Comparison of ENCODE assay signal across 25 mouse cellular contexts in the genomic region with DNA sequence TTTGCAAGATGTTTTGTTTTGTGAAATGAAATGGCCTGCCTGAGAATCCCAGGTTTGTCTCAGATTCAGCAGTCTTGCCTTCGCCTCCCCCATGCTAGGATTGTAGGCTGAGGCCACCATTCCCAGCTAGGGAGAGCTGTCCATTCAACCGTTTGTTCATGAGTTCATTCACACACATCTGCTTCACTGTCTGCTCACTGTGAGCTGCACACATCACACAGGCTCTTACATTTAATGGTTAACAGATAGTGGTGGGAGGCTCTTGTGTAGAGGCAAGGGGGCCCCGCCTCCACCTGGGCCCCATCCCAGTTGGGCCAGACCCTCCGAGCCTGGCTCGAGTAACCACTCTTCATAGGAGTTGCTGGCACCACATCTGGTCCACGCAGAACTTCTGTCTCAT. TPM values are rescaled to one million over a fixed set of nuclear protein-coding genes. Genes with fewer than 3 reads are reported as not detected.
A peak's percentile ranks its signal among the peaks of the same experiment; 100 is the strongest.
DNase-seq lines count a peak whose midpoint lies in the region; ATAC-seq and TF ChIP-seq lines count a peak whose summit lies in the region.
"Had no signal": no experiment of that assay in that cellular context is flagged by ENCODE, and none has a peak within 500 bp of the region (broad histone marks: within the 10 kb centered on the region; RNA-seq: fewer than 3 reads in every experiment).

No protein-coding gene starts in this region.

- H3K9ac ChIP-seq in kidney, embryonic 15.5 days, result no peak overlapping the region
- no peak overlapping the region for H3K9ac ChIP-seq in kidney, postnatal 0 days (ENCODE audit: low read depth, low read length)
- H3K9ac ChIP-seq: embryonic facial prominence, embryonic 12.5 days; forebrain, embryonic 13.5 days; forebrain, embryonic 15.5 days had no signal

- TF ChIP-seq CTCF in kidney, postnatal 0 days (IDR thresholded peaks at IDR 0.05; ENCODE audit: low read depth), result no peak

- peak overlapping the region; percentile 51; the same call in 1 of the 2 replicates for H3K27ac ChIP-seq in kidney, embryonic 15.5 days
- H3K27ac ChIP-seq in kidney, postnatal 0 days, result no peak overlapping the region
- H3K27ac ChIP-seq: embryonic facial prominence, embryonic 10.5 days; embryonic facial prominence, embryonic 12.5 days; forebrain, embryonic 13.5 days; forebrain, embryonic 15.5 days had no signal

- H3K27me3 ChIP-seq in kidney, embryonic 15.5 days, result no peaks in the 10 kb centered on the region
- no peaks in the 10 kb centered on the region for H3K27me3 ChIP-seq in kidney, postnatal 0 days (ENCODE audit: insufficient read depth, low read length)
- H3K27me3 ChIP-seq: CH12.LX; embryonic facial prominence, embryonic 12.5 days; forebrain, embryonic 13.5 days; forebrain, embryonic 15.5 days; Patski had no signal

- peak; percentile 55 for ATAC-seq in kidney, embryonic 15.5 days (replicated peaks; ENCODE audit: low FRiP score)
- 0 out of 2 replicates have a peak, but pooled peaks have one; percentile 21 for ATAC-seq in kidney, postnatal 0 days (replicated peaks; ENCODE audit: low FRiP score, low read depth)
- ATAC-seq: activated CD4-positive, CD25-positive, alpha-beta regulatory T cell, adult 4 months; CD4-positive, CD25-positive, alpha-beta regulatory T cell, adult 4 months; Patski had no signal

- H3K9me3 ChIP-seq in kidney, embryonic 15.5 days (replicated peaks), result no peaks in the 10 kb centered on the region
- no peaks in the 10 kb centered on the region for H3K9me3 ChIP-seq in kidney, postnatal 0 days (replicated peaks; ENCODE audit: low read length)
- H3K9me3 ChIP-seq: embryonic facial prominence, embryonic 10.5 days; embryonic facial prominence, embryonic 12.5 days; forebrain, embryonic 13.5 days; forebrain, embryonic 15.5 days; G1E had no signal

- peak; percentile 30 for DNase-seq in cerebellum, adult 9-11 months
- DNase-seq in cerebellum, postnatal 10 days, result no peak
- DNase-seq in kidney, adult 11 months, result peak; percentile 9
- DNase-seq in kidney, postnatal 10 days, result no peak
- DNase-seq in kidney, adult 18-20 months, result no peak
- DNase-seq in kidney, postnatal 0 days (ENCODE audit: low spot score), result peak; percentile 32
- no peak for DNase-seq in kidney, postnatal 36 days
- DNase-seq: adrenal gland, adult 8-10 months; adrenal gland, postnatal 14 days; adrenal gland, postnatal 36 days; B cell, adult 2 months; cerebellum, adult 11-12 months; cerebellum, adult 2 months; cerebellum, adult 9-10 months; cerebellum, postnatal 25 days had no signal

- 54% methylated on average over 6 of the region's 6 CpGs for WGBS in kidney, embryonic 15.5 days
- WGBS in kidney, postnatal 0 days, result 57% methylated on average over 6 of the region's 6 CpGs

- H3K4me3 ChIP-seq in kidney, embryonic 15.5 days (replicated peaks), result no peak overlapping the region
- no peak overlapping the region for H3K4me3 ChIP-seq in kidney, postnatal 0 days (replicated peaks; ENCODE audit: low read depth, low read length)
- H3K4me3 ChIP-seq: embryonic facial prominence, embryonic 10.5 days; embryonic facial prominence, embryonic 12.5 days; forebrain, embryonic 13.5 days; forebrain, embryonic 15.5 days had no signal

- H3K4me1 ChIP-seq in kidney, embryonic 15.5 days, result peaks cover 50% of the 10 kb centered on the region
- H3K4me1 ChIP-seq in kidney, postnatal 0 days (replicated peaks; ENCODE audit: insufficient read depth, low read length), result no peaks in the 10 kb centered on the region

- H3K4me2 ChIP-seq in kidney, embryonic 15.5 days, result no peak overlapping the region
- H3K4me2 ChIP-seq in kidney, postnatal 0 days (ENCODE audit: low read length), result no peak overlapping the region
- H3K4me2 ChIP-seq: embryonic facial prominence, embryonic 12.5 days; forebrain, embryonic 13.5 days; forebrain, embryonic 15.5 days had no signal

- no peaks in the 10 kb centered on the region for H3K36me3 ChIP-seq in kidney, embryonic 15.5 days
- H3K36me3 ChIP-seq in kidney, postnatal 0 days (ENCODE audit: insufficient read depth, low read length), result no peaks in the 10 kb centered on the region
- H3K36me3 ChIP-seq: forebrain, embryonic 15.5 days had no signal

RNA-seq across cellular contexts. Expression of gene Rbm19, which starts 47.2 kb away (rescaled TPM):
- polyA plus RNA-seq in kidney, embryonic 15.5 days (2015; fragmentation: Nextera tagmentation; extraction: Ambion mirVana), result 25.0 and 25.9 TPM in 2 replicates
- polyA plus RNA-seq in kidney, postnatal 0 days (2015; fragmentation: Nextera tagmentation; extraction: Ambion mirVana), result 16.6 and 17.7 TPM in 2 replicates

Comparison
In these comparisons a context has a peak if more than half of its experiments do, and no peak if none do; other contexts are left out.
1. DNase-seq: peak in cerebellum, adult 9-11 months (single experiment), kidney, adult 11 months (single experiment) and kidney, postnatal 0 days (single experiment); none in cerebellum, postnatal 10 days (0 of 2), kidney, postnatal 10 days (single experiment), kidney, adult 18-20 months (single experiment) and kidney, postnatal 36 days (0 of 2).